Mouse (Mus musculus) heart, embryonic 14.5 days (tissue): ENCODE results near the gene Grik3. TPM values are rescaled to one million over a fixed set of nuclear protein-coding genes. Genes with fewer than 3 reads are reported as not detected.

Source experiments
- ATAC-seq: fragments of 200-750 bp; cut with Nextera tagmentation; 2 replicates; pipeline ENCODE4 v1.8.0; 2017; ENCODE audit warnings: low read depth, moderate TSS enrichment; ENCODE audit not compliant: insufficient number of reproducible peaks, insufficient read depth, low FRiP score
- H3K27ac ChIP-seq, 2 experiments: fragments of 200-500 bp in 1 of 2; fragments of 300-500 bp in 1 of 2; sonication (generic) in 1 of 2; replicated peaks in 1 of 2; 2 replicates each; pipeline ENCODE4 v1.5.1; 2012 to 2014; ENCODE audit warnings: low read depth in 2 of 2, low read length in 2 of 2, control low read depth in 1 of 2, mild to moderate bottlenecking in 1 of 2, mixed read lengths in 1 of 2; ENCODE audit not compliant: control insufficient read depth in 1 of 2, insufficient read depth in 1 of 2
- H3K27me3 ChIP-seq: fragments of 300-500 bp; sonication (generic); 2 replicates; pipeline ENCODE4 v1.6.1; 2014; ENCODE audit warnings: mild to moderate bottlenecking, low read length, control low read depth; ENCODE audit not compliant: control insufficient read depth, insufficient read depth
- H3K36me3 ChIP-seq: fragments of 300-500 bp; sonication (generic); 2 replicates; pipeline ENCODE4 v1.6.1; 2014; ENCODE audit warnings: mild to moderate bottlenecking, control low read depth, low read length, mixed read lengths; ENCODE audit not compliant: control insufficient read depth, insufficient read depth
- H3K4me1 ChIP-seq, 2 experiments: fragments of 200-500 bp in 1 of 2; fragments of 300-500 bp in 1 of 2; sonication (generic) in 1 of 2; 2 replicates each; pipeline ENCODE4 v1.6.1; 2012 to 2014; ENCODE audit warnings: low read length in 2 of 2, control low read depth in 1 of 2, mixed read lengths in 1 of 2; ENCODE audit not compliant: control insufficient read depth in 2 of 2, insufficient read depth in 2 of 2
- H3K4me2 ChIP-seq: fragments of 300-500 bp; sonication (generic); 2 replicates; pipeline ENCODE4 v1.6.1; 2014; ENCODE audit warnings: mild to moderate bottlenecking, low read length
- H3K4me3 ChIP-seq, 2 experiments: fragments of 200-500 bp in 1 of 2; fragments of 300-500 bp in 1 of 2; sonication (generic) in 1 of 2; 2 replicates each; pipeline ENCODE4 v1.5.1; 2012 to 2014; ENCODE audit warnings: low read length in 2 of 2, mild to moderate bottlenecking in 2 of 2, control low read depth in 1 of 2, low read depth in 1 of 2, moderate library complexity in 1 of 2; ENCODE audit not compliant: control insufficient read depth in 1 of 2, insufficient read depth in 1 of 2
- H3K9ac ChIP-seq: fragments of 300-500 bp; sonication (generic); 2 replicates; pipeline ENCODE4 v1.6.1; 2014; ENCODE audit warnings: mild to moderate bottlenecking, low read length
- H3K9me3 ChIP-seq: fragments of 300-500 bp; sonication (generic); 2 replicates; pipeline ENCODE4 v1.6.1; 2016; ENCODE audit warnings: low read length, control low read depth; ENCODE audit not compliant: control insufficient read depth
- WGBS: fragments of 180-500 bp; shearing (Covaris S2); extraction: QIAGEN DNeasy Blood & Tissue Kit; methylation state at CpG from one replicate; pipeline ENCODE4 v1.1.7; 2014; 5-methylcytosine and 5-hydroxymethylcytosine counted together
- polyA plus RNA-seq: library from polyadenylated mRNA; unstranded; fragments of >200 nt; fragmentation: Nextera tagmentation; extraction: Ambion mirVana; gene quantifications from 2 replicates; pipeline ENCODE4 v1.2.1, GENCODE M21; 2014

Gene Grik3
- polyA plus RNA-seq, 1 experiment from 2014 or later: 0.22 TPM

DNA sequence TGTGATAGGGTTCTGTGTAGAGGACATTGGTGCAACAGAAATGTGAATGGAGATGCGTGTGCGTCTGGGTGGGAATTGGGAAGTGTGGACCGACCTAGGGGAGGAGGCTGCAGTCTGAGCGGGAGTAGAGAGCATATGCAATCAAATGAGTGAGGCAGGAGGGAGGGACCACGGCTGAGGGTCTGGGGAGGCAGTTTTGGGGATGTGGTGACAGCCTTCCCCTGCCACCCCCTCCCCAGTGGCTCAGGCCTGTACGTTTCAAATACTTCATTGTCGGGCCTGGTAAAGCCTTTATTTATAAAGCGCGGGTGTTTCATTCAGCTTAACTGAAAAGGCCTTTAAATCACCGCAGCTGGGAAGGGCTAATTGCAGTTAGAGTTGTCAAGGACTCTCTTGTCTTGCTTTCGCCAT is 44.5 kb downstream of the Grik3 start:
- H3K4me1 ChIP-seq: no peaks in the 10 kb centered on the region
- no peak overlapping the region for H3K4me2 ChIP-seq
- no peak overlapping the region for H3K9ac ChIP-seq
- no peak for ATAC-seq
- no peak overlapping the region for H3K4me3 ChIP-seq
- WGBS: 23% methylated on average over 11 of the region's 11 CpGs
- H3K27ac ChIP-seq: no peak overlapping the region
- H3K9me3 ChIP-seq: no peaks in the 10 kb centered on the region
- peaks cover 39% of the 10 kb centered on the region for H3K27me3 ChIP-seq
- no peaks in the 10 kb centered on the region for H3K36me3 ChIP-seq

GRCm38 (mm10) chr4:125535465-125535864 is 45.0 kb downstream of the Grik3 start:
- no peak for ATAC-seq

GRCm38 (mm10) chr4:125535977-125536376 is 45.5 kb downstream of the Grik3 start:
- Histone ChIP-seq H3K4me2 (no peak overlapping the region), H3K27ac (no peak overlapping the region), H3K4me1 (no peaks in the 10 kb centered on the region), H3K27me3 (peaks cover 39% of the 10 kb centered on the region), H3K36me3 (no peaks in the 10 kb centered on the region), H3K4me3 (no peak overlapping the region), H3K9me3 (no peaks in the 10 kb centered on the region), H3K9ac (no peak overlapping the region)
- ATAC-seq: no peak
- WGBS: 20% methylated on average over 4 of the region's 4 CpGs

More at GRCm38 (mm10) chr4:125535465-125535864, 45.0 kb downstream of the Grik3 start:
- H3K36me3 ChIP-seq: no peaks in the 10 kb centered on the region
- peaks cover 39% of the 10 kb centered on the region for H3K27me3 ChIP-seq
- WGBS: 22% methylated on average over 7 of the region's 7 CpGs
- H3K4me2 ChIP-seq: no peak overlapping the region
- H3K9ac ChIP-seq: no peak overlapping the region
- no peaks in the 10 kb centered on the region for H3K4me1 ChIP-seq
- H3K4me3 ChIP-seq: no peak overlapping the region
- no peaks in the 10 kb centered on the region for H3K9me3 ChIP-seq
- no peak overlapping the region for H3K27ac ChIP-seq

GRCm38 (mm10) chr4:125538301-125538965 is 47.9 kb downstream of the Grik3 start:
- Histone ChIP-seq H3K36me3 (no peaks in the 10 kb centered on the region), H3K4me1 (no peaks in the 10 kb centered on the region), H3K9me3 (no peaks in the 10 kb centered on the region), H3K9ac (no peak overlapping the region), H3K4me2 (no peak overlapping the region), H3K4me3 (no peak overlapping the region), H3K27me3 (peaks cover 34% of the 10 kb centered on the region), H3K27ac (no peak overlapping the region)
- ATAC-seq: no peak
- 9% methylated on average over 3 of the region's 3 CpGs for WGBS

DNA sequence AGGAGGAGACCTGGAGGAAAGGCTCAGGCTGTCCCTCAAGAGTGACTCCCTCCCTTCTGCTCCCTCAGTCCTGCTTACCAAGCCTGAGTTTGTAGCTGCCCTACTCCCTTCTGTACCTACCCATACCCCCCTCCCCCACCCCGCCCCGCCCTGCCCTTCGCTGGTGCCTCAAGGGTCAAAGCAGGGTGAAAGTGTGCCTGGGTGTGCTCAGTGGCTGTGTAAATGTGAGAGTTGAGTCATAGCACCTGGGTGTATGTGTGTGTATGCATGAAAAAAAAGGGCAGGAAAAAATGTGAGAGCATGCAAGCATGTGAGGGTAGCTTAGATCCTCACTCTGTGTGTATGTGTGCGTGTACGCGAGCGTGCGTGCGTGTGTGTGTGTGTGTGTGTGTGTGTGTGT is 49.1 kb downstream of the Grik3 start:
- 0 out of 2 replicates have a peak, but pooled peaks cover 5% of the 10 kb centered on the region for H3K9me3 ChIP-seq

DNA sequence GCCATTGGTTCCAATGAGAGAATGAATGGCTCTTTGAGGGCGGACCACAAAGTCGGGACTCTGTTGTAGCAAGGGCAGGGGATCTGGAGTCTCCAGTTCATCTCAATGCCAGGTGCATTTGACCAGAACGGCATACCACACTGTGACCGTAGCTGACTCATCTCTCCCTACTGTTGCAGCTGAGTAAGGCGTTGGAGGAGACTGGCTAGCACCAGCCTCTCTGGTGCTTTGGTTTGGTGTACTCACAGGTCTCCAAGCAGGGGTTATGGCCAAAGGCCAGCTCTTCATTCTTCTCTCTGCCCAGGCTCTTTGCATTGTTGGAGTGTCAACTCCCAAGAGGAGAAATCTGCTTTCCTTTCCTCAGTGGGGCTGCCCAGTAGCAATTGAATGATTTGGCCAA is 52.7 kb downstream of the Grik3 start:
- Histone ChIP-seq H3K27me3 (peaks cover 12% of the 10 kb centered on the region), H3K4me3 (no peak overlapping the region), H3K27ac (no peak overlapping the region), H3K9me3 (0 out of 2 replicates have a peak, but pooled peaks cover 6% of the 10 kb centered on the region), H3K4me1 (no peaks in the 10 kb centered on the region), H3K4me2 (no peak overlapping the region), H3K9ac (no peak overlapping the region), H3K36me3 (no peaks in the 10 kb centered on the region)
- 84% methylated on average over 5 of the region's 5 CpGs for WGBS
- ATAC-seq: no peak

More for the DNA sequence above, 49.1 kb downstream of the Grik3 start:
- ATAC-seq: no peak
- Histone ChIP-seq H3K4me1 (no peaks in the 10 kb centered on the region), H3K27me3 (peaks cover 22% of the 10 kb centered on the region), H3K4me3 (no peak overlapping the region), H3K27ac (no peak overlapping the region), H3K4me2 (no peak overlapping the region), H3K9ac (no peak overlapping the region), H3K36me3 (no peaks in the 10 kb centered on the region)
- 75% methylated on average over 9 of the region's 9 CpGs for WGBS

DNA sequence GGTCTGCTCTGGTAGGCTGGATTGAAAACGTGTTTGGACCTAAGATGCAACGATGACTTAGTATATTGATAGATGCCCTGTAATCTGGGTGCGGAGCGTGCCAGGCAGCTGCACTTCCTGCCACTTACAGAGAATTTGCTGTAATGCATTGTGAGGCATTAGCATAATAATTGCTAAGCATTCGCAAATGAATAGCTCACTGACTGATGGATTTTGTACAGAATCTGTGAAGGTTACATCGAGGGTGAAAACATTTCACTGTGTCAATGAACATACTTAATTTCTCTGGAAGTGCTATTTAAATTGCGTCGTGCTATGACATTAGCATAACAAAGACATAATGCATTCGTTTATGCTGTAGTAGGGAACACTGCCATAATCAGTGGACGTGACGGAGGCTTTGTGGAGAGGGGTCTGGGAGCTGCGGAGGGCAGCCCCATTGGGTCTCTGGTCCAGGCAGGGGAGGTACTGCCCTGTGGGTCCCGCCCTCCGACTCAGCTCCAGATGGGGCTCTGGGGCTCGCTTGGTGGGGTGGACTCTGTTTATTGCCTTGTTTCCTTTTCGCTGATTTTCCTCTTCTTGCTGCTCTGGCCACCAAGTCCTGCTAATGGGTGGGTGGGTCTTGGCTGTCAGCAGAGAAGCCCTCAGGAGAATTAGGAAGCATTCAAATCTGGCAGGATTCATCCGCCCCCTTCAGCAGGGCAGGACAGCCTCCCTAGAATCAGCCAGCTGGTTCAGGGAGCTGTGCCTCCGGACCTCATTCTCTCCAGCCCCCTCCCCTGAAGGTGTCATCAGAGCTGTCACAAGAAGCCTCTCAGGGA is 54.7 kb downstream of the Grik3 start:
- H3K27me3 ChIP-seq: peaks cover 10% of the 10 kb centered on the region
- WGBS: 33% methylated on average over 18 of the region's 18 CpGs
- ATAC-seq: no peak
- 0 out of 2 replicates have a peak, but pooled peaks cover 6% of the 10 kb centered on the region for H3K9me3 ChIP-seq
- H3K9ac ChIP-seq: no peak overlapping the region
- no peaks in the 10 kb centered on the region for H3K36me3 ChIP-seq
- H3K27ac ChIP-seq: no peak overlapping the region
- H3K4me2 ChIP-seq: no peak overlapping the region
- H3K4me3 ChIP-seq: no peak overlapping the region
- H3K4me1 ChIP-seq: no peaks in the 10 kb centered on the region
